Mouse (Mus musculus) G1E (cell line): ENCODE measurements around the gene Slc6a19. TPM values are rescaled to one million over a fixed set of nuclear protein-coding genes. Genes with fewer than 3 reads are reported as not detected.

Source experiments
- ATAC-seq: 2 replicates; pipeline ENCODE4 v1.8.0; 2016; ENCODE audit warnings: mild to moderate bottlenecking; ENCODE audit not compliant: insufficient number of reproducible peaks, poor library complexity, low FRiP score, severe bottlenecking; ENCODE audit errors: extremely low read depth
- DNase-seq: peaks from one replicate; pipeline ENCODE4 v3.0.0; 2012; ENCODE audit warnings: low spot score
- H3K27me3 ChIP-seq: 2 replicates; pipeline ENCODE4 v1.6.1; 2012; ENCODE audit warnings: mild to moderate bottlenecking, low read length, inconsistent platforms; ENCODE audit not compliant: insufficient read depth
- H3K36me3 ChIP-seq: replicated peaks from 2 replicates; pipeline ENCODE3; 2012; ENCODE audit warnings: mild to moderate bottlenecking, inconsistent platforms
- H3K4me1 ChIP-seq: 2 replicates; pipeline ENCODE4 v1.6.1; 2012; ENCODE audit warnings: low read depth, low read length, inconsistent platforms, mixed read lengths; ENCODE audit not compliant: insufficient read depth
- H3K4me3 ChIP-seq: 2 replicates; pipeline ENCODE4 v1.5.1; 2012; ENCODE audit warnings: low read depth, mild to moderate bottlenecking, inconsistent platforms, low read length, moderate library complexity, mixed read lengths
- H3K9me3 ChIP-seq: replicated peaks from 2 replicates; pipeline ENCODE4 v1.6.1; 2012; ENCODE audit warnings: inconsistent platforms
- CTCF ChIP-seq: IDR thresholded peaks from 2 replicates; pipeline ENCODE4 v1.5.1; 2012; ENCODE audit warnings: low read depth, low read length, inconsistent platforms, mixed read lengths
- GATA1 ChIP-seq: IDR thresholded peaks from 2 replicates; pipeline ENCODE4 v1.6.1; 2012; ENCODE audit warnings: borderline replicate concordance, low read length, inconsistent platforms, mixed read lengths
- GATA2 ChIP-seq: IDR thresholded peaks from 2 replicates; pipeline ENCODE4 v1.6.1; 2012; ENCODE audit warnings: low read depth, low read length, inconsistent platforms, borderline replicate concordance
- POLR2AphosphoS5 ChIP-seq: IDR thresholded peaks from 2 replicates; pipeline ENCODE4 v1.6.1; 2012; ENCODE audit warnings: low read depth, low read length, inconsistent platforms; ENCODE audit not compliant: insufficient replicate concordance
- TAL1 ChIP-seq: conservative IDR thresholded peaks from 2 replicates; pipeline ENCODE4 v1.6.1; 2012; ENCODE audit warnings: low read depth, low read length, inconsistent platforms, mixed read lengths
- polyA plus RNA-seq: library from polyadenylated mRNA; stranded (reverse); fragments of >175 nt; gene quantifications from 2 replicates; pipeline ENCODE4 v1.2.3, GENCODE M21; 2012
- total RNA-seq, 2 experiments: library from RNA; stranded (forward) in 1 of 2; stranded (reverse) in 1 of 2; fragments of 200-1000 nt in 1 of 2; fragments of >200 nt in 1 of 2; fragmentation: Nextera tagmentation in 1 of 2; gene quantifications; 2 replicates each; pipeline ENCODE4 v1.2.3; 2014 to 2017

Gene Slc6a19
- total and polyA plus RNA-seq, 3 experiments: 0.22 TPM; not detected in 2

DNA sequence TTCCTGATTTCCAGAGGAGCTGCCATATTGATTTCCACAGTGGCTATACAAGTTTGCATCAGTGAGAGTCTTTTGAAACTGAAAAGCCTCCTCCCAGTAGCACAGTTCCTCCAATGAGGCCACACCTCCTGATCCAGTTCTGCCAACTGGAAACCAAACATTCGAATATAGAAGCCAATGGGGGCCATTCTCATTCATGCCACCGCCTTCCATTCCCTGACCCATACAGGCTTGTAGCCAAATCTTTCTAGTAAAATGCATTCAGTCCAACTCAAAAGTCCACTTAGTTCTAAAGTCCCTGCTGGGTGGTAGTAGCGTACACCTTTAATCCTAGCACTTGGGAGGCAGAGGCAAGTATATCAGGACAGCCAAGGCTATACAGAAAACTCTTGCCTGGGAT is 51.4 kb downstream of the Slc6a19 start:
- no peak for ATAC-seq
- Histone ChIP-seq H3K36me3 (no peaks in the 10 kb centered on the region), H3K4me1 (no peaks in the 10 kb centered on the region), H3K4me3 (no peak overlapping the region), H3K9me3 (no peaks in the 10 kb centered on the region), H3K27me3 (no peaks in the 10 kb centered on the region)
- TF ChIP-seq CTCF (no peak), TAL1 (no peak), GATA2 (no peak), POLR2AphosphoS5 (no peak), GATA1 (no peak)
- DNase-seq: no peak

GRCm38 (mm10) chr13:73646397-73647087 is 58.1 kb downstream of the Slc6a19 start:
- ATAC-seq: peak; percentile 22; the same call in 1 of the 2 replicates
- H3K4me3 ChIP-seq: no peak overlapping the region
- no peak for DNase-seq
- TF ChIP-seq GATA1 (no peak), TAL1 (no peak)
- H3K4me1 ChIP-seq: no peaks in the 10 kb centered on the region
- H3K36me3 ChIP-seq: no peaks in the 10 kb centered on the region
- no peaks in the 10 kb centered on the region for H3K9me3 ChIP-seq
- H3K27me3 ChIP-seq: no peaks in the 10 kb centered on the region

GRCm38 (mm10) chr13:73641296-73641695 is 63.4 kb downstream of the Slc6a19 start:
- Histone ChIP-seq H3K27me3 (no peaks in the 10 kb centered on the region), H3K9me3 (no peaks in the 10 kb centered on the region), H3K4me1 (no peaks in the 10 kb centered on the region), H3K36me3 (no peaks in the 10 kb centered on the region), H3K4me3 (no peak overlapping the region)
- DNase-seq (no peak), ATAC-seq (no peak)
- no peak for TF ChIP-seq GATA1
- no peak for TF ChIP-seq POLR2AphosphoS5
- TF ChIP-seq TAL1: no peak
- no peak for TF ChIP-seq CTCF
- no peak for TF ChIP-seq GATA2

GRCm38 (mm10) chr13:73637826-73638225 is 66.8 kb downstream of the Slc6a19 start:
- ATAC-seq: no peak
- Histone ChIP-seq H3K36me3 (no peaks in the 10 kb centered on the region), H3K9me3 (no peaks in the 10 kb centered on the region), H3K27me3 (no peaks in the 10 kb centered on the region), H3K4me1 (no peaks in the 10 kb centered on the region), H3K4me3 (no peak overlapping the region)
- no peak for DNase-seq
- TF ChIP-seq CTCF (no peak), GATA2 (no peak), GATA1 (no peak), TAL1 (no peak), POLR2AphosphoS5 (no peak)

GRCm38 (mm10) chr13:73631837-73632236 is 72.8 kb downstream of the Slc6a19 start:
- ATAC-seq (no peak), DNase-seq (no peak)
- Histone ChIP-seq H3K4me1 (no peaks in the 10 kb centered on the region), H3K9me3 (no peaks in the 10 kb centered on the region), H3K27me3 (peaks cover 8% of the 10 kb centered on the region; the same call in 1 of the 2 replicates), H3K36me3 (no peaks in the 10 kb centered on the region), H3K4me3 (no peak overlapping the region)
- no peak for TF ChIP-seq GATA2
- TF ChIP-seq POLR2AphosphoS5: no peak
- TF ChIP-seq TAL1: no peak
- no peak for TF ChIP-seq GATA1
- no peak for TF ChIP-seq CTCF

Other genes with a start within 250 kb of the Slc6a19 start
- 42.1 TPM in 1 of 2 replicates, not detected in the other for gene Lpcat1, start 237.7 kb downstream of the Slc6a19 start, total RNA-seq (2014; fragmentation: Nextera tagmentation)
- gene Lpcat1, start 237.7 kb downstream of the Slc6a19 start, total RNA-seq (2017): 0.05 TPM in 1 of 2 replicates, not detected in the other
- gene Lpcat1, start 237.7 kb downstream of the Slc6a19 start, polyA plus RNA-seq: not detected in 2 replicates
- gene Slc6a3, start 168.1 kb downstream of the Slc6a19 start, total RNA-seq (2014; fragmentation: Nextera tagmentation): not detected in 2 replicates
- 0.06 TPM in 1 of 2 replicates, not detected in the other for gene Slc6a3, start 168.1 kb downstream of the Slc6a19 start, total RNA-seq (2017)
- gene Slc6a3, start 168.1 kb downstream of the Slc6a19 start, polyA plus RNA-seq: not detected in 2 replicates
- gene Clptm1l, start 100.9 kb downstream of the Slc6a19 start, total RNA-seq (2014; fragmentation: Nextera tagmentation): 119 and 137 TPM in 2 replicates
- gene Clptm1l, start 100.9 kb downstream of the Slc6a19 start, total RNA-seq (2017): 103 and 107 TPM in 2 replicates
- gene Clptm1l, start 100.9 kb downstream of the Slc6a19 start, polyA plus RNA-seq: 24.2 and 34.3 TPM in 2 replicates
- not detected in 2 replicates for gene Tert, start 78.0 kb downstream of the Slc6a19 start, total RNA-seq (2014; fragmentation: Nextera tagmentation)
- 0.06 and 0.11 TPM in 2 replicates for gene Tert, start 78.0 kb downstream of the Slc6a19 start, total RNA-seq (2017)
- gene Tert, start 78.0 kb downstream of the Slc6a19 start, polyA plus RNA-seq: not detected in 2 replicates
- not detected in 2 replicates for gene Slc6a18, start 26.8 kb downstream of the Slc6a19 start, total RNA-seq (2014; fragmentation: Nextera tagmentation)
- gene Slc6a18, start 26.8 kb downstream of the Slc6a19 start, total RNA-seq (2017): 0.05 and 0.06 TPM in 2 replicates
- not detected in 2 replicates for gene Slc6a18, start 26.8 kb downstream of the Slc6a19 start, polyA plus RNA-seq
- gene Slc12a7, start 28.2 kb upstream of the Slc6a19 start, total RNA-seq (2014; fragmentation: Nextera tagmentation): 1.6 and 3.7 TPM in 2 replicates
- 0.70 and 0.82 TPM in 2 replicates for gene Slc12a7, start 28.2 kb upstream of the Slc6a19 start, total RNA-seq (2017)
- gene Slc12a7, start 28.2 kb upstream of the Slc6a19 start, polyA plus RNA-seq: 0.46 and 0.76 TPM in 2 replicates
- gene Nkd2, start 142.8 kb upstream of the Slc6a19 start, total RNA-seq (2014; fragmentation: Nextera tagmentation): not detected in 2 replicates
- gene Nkd2, start 142.8 kb upstream of the Slc6a19 start, total RNA-seq (2017): 0.06 and 0.27 TPM in 2 replicates
- gene Nkd2, start 142.8 kb upstream of the Slc6a19 start, polyA plus RNA-seq: not detected in 2 replicates
- gene Trip13, start 232.9 kb upstream of the Slc6a19 start, total RNA-seq (2014; fragmentation: Nextera tagmentation): 46.7 and 57.6 TPM in 2 replicates
- 48.2 and 57.7 TPM in 2 replicates for gene Trip13, start 232.9 kb upstream of the Slc6a19 start, total RNA-seq (2017)
- gene Trip13, start 232.9 kb upstream of the Slc6a19 start, polyA plus RNA-seq: 4.5 and 4.9 TPM in 2 replicates
- 33.0 and 41.3 TPM in 2 replicates for gene Brd9, start 232.9 kb upstream of the Slc6a19 start, total RNA-seq (2014; fragmentation: Nextera tagmentation)
- 48.2 and 51.3 TPM in 2 replicates for gene Brd9, start 232.9 kb upstream of the Slc6a19 start, total RNA-seq (2017)
- 9.2 and 9.9 TPM in 2 replicates for gene Brd9, start 232.9 kb upstream of the Slc6a19 start, polyA plus RNA-seq